Comparison of ENCODE assay signal across 35 mouse cellular contexts in genomic region chr11:5819223-5819622, GRCm38 (mm10). TPM values are rescaled to one million over a fixed set of nuclear protein-coding genes. Genes with fewer than 3 reads are reported as not detected.
"Had no signal": no experiment of that assay in that cellular context is flagged by ENCODE, and none has a peak within 500 bp of the region (broad histone marks: within the 10 kb centered on the region; RNA-seq: fewer than 3 reads in every experiment).

No protein-coding gene starts in this region.

- ATAC-seq: hindbrain, embryonic 16.5 days; hindbrain, postnatal 0 days; inflammation-experienced regulatory T-cells, adult 6 months; intestine, embryonic 15.5 days; intestine, embryonic 16.5 days; intestine, postnatal 0 days had no signal

- H3K36me3 ChIP-seq: heart, embryonic 12.5 days; heart, embryonic 13.5 days; heart, embryonic 15.5 days; hindbrain, embryonic 10.5 days; hindbrain, embryonic 12.5 days; hindbrain, embryonic 13.5 days; hindbrain, embryonic 15.5 days; intestine, embryonic 15.5 days; kidney, embryonic 15.5 days had no signal

- H3K27ac ChIP-seq: heart, embryonic 13.5 days; heart, embryonic 15.5 days; hindbrain, embryonic 10.5 days; hindbrain, embryonic 12.5 days; hindbrain, embryonic 13.5 days; hindbrain, embryonic 14.5 days; hindbrain, embryonic 15.5 days; hindbrain, postnatal 0 days; intestine, embryonic 15.5 days; kidney, embryonic 15.5 days; kidney, postnatal 0 days; layer of hippocampus, adult 2 months; left cerebral cortex, adult 2 months had no signal

- DNase-seq: heart, postnatal 10 days; heart, postnatal 14 days; heart, postnatal 36 days; heart, postnatal 4 days; kidney, adult 11 months; kidney, adult 18-20 months; kidney, adult 2 months; kidney, adult 8-10 months; kidney, adult 9 months; kidney, postnatal 10 days; kidney, postnatal 14 days; kidney, postnatal 25 days; kidney, postnatal 36 days; kidney, postnatal 4 days; layer of hippocampus, adult 9-11 months; layer of hippocampus, postnatal 36 days had no signal

- H3K9me3 ChIP-seq: heart, embryonic 12.5 days; heart, embryonic 13.5 days; heart, embryonic 15.5 days; hindbrain, embryonic 10.5 days; hindbrain, embryonic 12.5 days; hindbrain, embryonic 13.5 days; hindbrain, embryonic 15.5 days; intestine, embryonic 15.5 days; kidney, embryonic 15.5 days had no signal

- H3K4me2 ChIP-seq: heart, embryonic 12.5 days; heart, embryonic 13.5 days; heart, embryonic 15.5 days; hindbrain, embryonic 12.5 days; hindbrain, embryonic 13.5 days; hindbrain, embryonic 14.5 days; hindbrain, embryonic 15.5 days; intestine, embryonic 15.5 days; kidney, embryonic 15.5 days had no signal

- H3K4me3 ChIP-seq: heart, embryonic 12.5 days; heart, embryonic 13.5 days; heart, embryonic 15.5 days; hindbrain, embryonic 10.5 days; hindbrain, embryonic 12.5 days; hindbrain, embryonic 13.5 days; hindbrain, embryonic 15.5 days; intestine, embryonic 15.5 days; kidney, embryonic 15.5 days; layer of hippocampus, adult 2 months; left cerebral cortex, adult 2 months had no signal

- H3K27me3 ChIP-seq: heart, embryonic 12.5 days; heart, embryonic 13.5 days; heart, embryonic 15.5 days; hindbrain, embryonic 12.5 days; hindbrain, embryonic 13.5 days; hindbrain, embryonic 15.5 days; intestine, embryonic 15.5 days; kidney, embryonic 15.5 days had no signal

- H3K9ac ChIP-seq: heart, embryonic 12.5 days; heart, embryonic 13.5 days; heart, embryonic 15.5 days; hindbrain, embryonic 12.5 days; hindbrain, embryonic 13.5 days; hindbrain, embryonic 14.5 days; hindbrain, embryonic 15.5 days; intestine, embryonic 15.5 days; kidney, embryonic 15.5 days had no signal

- H3K4me1 ChIP-seq: heart, embryonic 12.5 days; heart, embryonic 13.5 days; heart, embryonic 15.5 days; hindbrain, embryonic 10.5 days; hindbrain, embryonic 12.5 days; hindbrain, embryonic 13.5 days; hindbrain, embryonic 15.5 days; intestine, embryonic 15.5 days; kidney, embryonic 15.5 days had no signal

RNA-seq across cellular contexts. Expression of gene Pgam2, which starts 15.7 kb away (rescaled TPM):
- total RNA-seq: hematopoietic stem cell, adult 5-6 weeks had no signal
